In the genomic region with DNA sequence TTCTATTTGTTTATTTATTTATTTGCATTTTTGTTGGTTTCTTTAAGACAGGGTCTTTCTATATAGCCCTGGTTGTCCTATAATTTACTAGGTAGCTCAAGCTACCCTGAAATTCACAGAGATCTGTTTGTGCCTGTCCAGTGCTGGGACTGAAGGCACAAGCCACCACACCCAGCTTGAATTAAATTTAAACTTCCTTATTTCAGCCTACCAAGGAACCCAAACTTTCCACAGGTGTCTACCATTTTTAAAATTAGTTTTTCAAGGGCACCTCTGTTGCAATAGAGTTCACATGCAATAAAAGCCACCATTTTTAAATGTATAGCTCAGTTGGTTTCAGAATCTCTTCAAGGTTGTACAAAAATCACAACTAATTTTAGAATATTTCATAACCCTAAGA, we compare ENCODE assay signal across 20 mouse cellular contexts.
"Had no signal": no experiment of that assay in that cellular context is flagged by ENCODE, and none has a peak within 500 bp of the region (broad histone marks: within the 10 kb centered on the region; RNA-seq: fewer than 3 reads in every experiment).

No protein-coding gene starts in this region.

- H3K4me3 ChIP-seq: liver, embryonic 13.5 days; liver, embryonic 15.5 days; lung, embryonic 15.5 days; megakaryocyte, embryonic 14.5 days; midbrain, embryonic 10.5 days; midbrain, embryonic 12.5 days; neural tube, embryonic 12.5 days; stomach, embryonic 15.5 days had no signal

- H3K9ac ChIP-seq: liver, embryonic 13.5 days; liver, embryonic 15.5 days; liver, postnatal 0 days; lung, embryonic 15.5 days; midbrain, embryonic 12.5 days; neural tube, embryonic 12.5 days; stomach, embryonic 15.5 days had no signal

- H3K27me3 ChIP-seq: liver, embryonic 13.5 days; liver, embryonic 15.5 days; lung, embryonic 15.5 days; megakaryocyte, embryonic 14.5 days; midbrain, embryonic 12.5 days; neural tube, embryonic 12.5 days; stomach, embryonic 15.5 days had no signal

- ATAC-seq: liver, postnatal 0 days; lung, postnatal 0 days; midbrain, embryonic 16.5 days had no signal

- H3K9me3 ChIP-seq: liver, embryonic 13.5 days; liver, embryonic 15.5 days; lung, embryonic 15.5 days; megakaryocyte, embryonic 14.5 days; midbrain, embryonic 10.5 days; midbrain, embryonic 12.5 days; neural tube, embryonic 12.5 days; stomach, embryonic 15.5 days had no signal

- DNase-seq: liver, embryonic 13.5 days; liver, postnatal 0 days; lung, adult 2 months; lung, postnatal 14 days; lung, postnatal 36 days; midbrain, embryonic 14.5 days; right cerebral cortex, postnatal 14 days; thymus, postnatal 14 days; thymus, postnatal 36 days had no signal

- H3K4me2 ChIP-seq: liver, embryonic 13.5 days; liver, embryonic 15.5 days; lung, embryonic 15.5 days; midbrain, embryonic 12.5 days; neural tube, embryonic 12.5 days; stomach, embryonic 15.5 days had no signal

- H3K36me3 ChIP-seq: liver, embryonic 13.5 days; liver, embryonic 15.5 days; lung, embryonic 15.5 days; midbrain, embryonic 10.5 days; midbrain, embryonic 12.5 days; neural tube, embryonic 12.5 days; stomach, embryonic 15.5 days had no signal

- H3K27ac ChIP-seq: liver, embryonic 13.5 days; liver, embryonic 15.5 days; lung, embryonic 15.5 days; macrophage; midbrain, embryonic 10.5 days; midbrain, embryonic 12.5 days; neural tube, embryonic 12.5 days; stomach, embryonic 15.5 days; stomach, postnatal 0 days had no signal

- H3K4me1 ChIP-seq: liver, embryonic 15.5 days; lung, embryonic 15.5 days; midbrain, embryonic 10.5 days; midbrain, embryonic 12.5 days; neural tube, embryonic 12.5 days; stomach, embryonic 15.5 days had no signal
